Mouse (Mus musculus): ENCODE measurements at regions not wholly inside any gene's neighbourhood (a gene's known extent, or its start where the extent isn't known, plus 50 kb on each side); places are given as distances from the start of the nearest gene placed in this dataset.

- DNase-seq (ENCODE audit: low spot score in 2 of 2), result no peak
These were observed 112.3 kb upstream of the Tsc22d1 start for GRCm38 (mm10) chr14:76302322-76302991.

- no peak for DNase-seq (ENCODE audit: low spot score in 2 of 2)
These were observed 107.2 kb upstream of the Tsc22d1 start for GRCm38 (mm10) chr14:76307603-76308002.

GRCm38 (mm10) chr14:76308188-76308812 lies 106.5 kb upstream of the Tsc22d1 start:
- DNase-seq (ENCODE audit: low spot score in 2 of 2), result peak; percentile 7

GRCm38 (mm10) chr14:76309606-76310005 lies 105.2 kb upstream of the Tsc22d1 start:
- no peak for DNase-seq (ENCODE audit: low spot score in 2 of 2)

- peak; percentile 33 for DNase-seq (ENCODE audit: low spot score in 2 of 2)
These were observed 104.5 kb upstream of the Tsc22d1 start for GRCm38 (mm10) chr14:76310278-76310677.

- DNase-seq (ENCODE audit: low spot score in 2 of 2), result no peak
These were observed 101.2 kb upstream of the Tsc22d1 start for GRCm38 (mm10) chr14:76313424-76314190.

- peak in 1 of 2 experiments; percentile 7 for DNase-seq (ENCODE audit: low spot score in 2 of 2)
These were observed 96.3 kb upstream of the Tsc22d1 start for GRCm38 (mm10) chr14:76318438-76318837.

GRCm38 (mm10) chr14:76324246-76324645 lies 90.5 kb upstream of the Tsc22d1 start:
- DNase-seq (ENCODE audit: low spot score in 2 of 2), result no peak

- DNase-seq (ENCODE audit: low spot score in 2 of 2), result no peak
These were observed 84.8 kb upstream of the Tsc22d1 start for GRCm38 (mm10) chr14:76329983-76330382.

- no peak for DNase-seq (ENCODE audit: low spot score in 2 of 2)
These were observed 83.0 kb upstream of the Tsc22d1 start for GRCm38 (mm10) chr14:76331497-76332335.

- DNase-seq (ENCODE audit: low spot score in 2 of 2), result no peak
These were observed 82.4 kb upstream of the Tsc22d1 start for GRCm38 (mm10) chr14:76332336-76332703.

GRCm38 (mm10) chr14:76340789-76341188 lies 74.0 kb upstream of the Tsc22d1 start:
- no peak for DNase-seq (ENCODE audit: low spot score in 2 of 2)

GRCm38 (mm10) chr14:76341226-76341625 lies 73.5 kb upstream of the Tsc22d1 start:
- DNase-seq (ENCODE audit: low spot score in 2 of 2), result no peak

GRCm38 (mm10) chr14:76351856-76352255 lies 62.9 kb upstream of the Tsc22d1 start:
- DNase-seq (ENCODE audit: low spot score in 2 of 2), result no peak

- no peak for DNase-seq (ENCODE audit: low spot score in 2 of 2)
These were observed 58.6 kb upstream of the Tsc22d1 start for GRCm38 (mm10) chr14:76356161-76356560.

GRCm38 (mm10) chr14:76359837-76360410 lies 54.8 kb upstream of the Tsc22d1 start:
- no peak for DNase-seq (ENCODE audit: low spot score in 2 of 2)

GRCm38 (mm10) chr14:76364034-76364433 lies 50.7 kb upstream of the Tsc22d1 start:
- DNase-seq (ENCODE audit: low spot score in 2 of 2), result no peak
